Mouse (Mus musculus): ENCODE results near the gene Glud1. TPM values are rescaled to one million over a fixed set of nuclear protein-coding genes. Genes with fewer than 3 reads are reported as not detected.

Glud1 gene
- polyA plus RNA-seq, 1 experiment from 2014 or later, result 89.4 TPM

DNA sequence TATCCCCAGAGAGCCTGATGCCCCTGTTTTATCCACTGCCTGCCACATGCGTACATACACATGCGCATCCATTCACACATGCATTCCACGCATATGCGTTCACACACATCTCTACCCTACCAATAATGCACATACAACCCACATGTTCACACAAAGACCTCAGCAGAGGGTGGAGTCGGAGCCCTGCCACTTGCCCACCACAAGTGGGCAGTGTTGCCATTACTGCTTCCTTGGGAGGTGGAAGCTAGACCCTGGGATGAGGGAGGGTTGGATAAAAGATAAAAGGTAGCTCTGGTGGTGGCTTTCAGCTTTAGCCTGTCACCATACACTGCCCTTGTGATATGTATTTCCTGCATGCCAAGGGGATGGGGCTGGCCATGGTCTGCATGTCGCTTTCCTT lies 62.1 kb downstream of the Glud1 start:
- 0 out of 2 replicates have a peak, but pooled peaks have one; percentile 31 for ATAC-seq (replicated peaks; ENCODE audit: low FRiP score)
- Histone ChIP-seq H3K4me1 (replicated peaks; ENCODE audit: control insufficient read depth, insufficient read depth, low read length) (no peaks in the 10 kb centered on the region), H3K27me3 (ENCODE audit: control insufficient read depth, insufficient read depth, low read length) (no peaks in the 10 kb centered on the region), H3K36me3 (ENCODE audit: control insufficient read depth, insufficient read depth, low read length) (no peaks in the 10 kb centered on the region), H3K9ac (ENCODE audit: low read length) (no peak overlapping the region), H3K4me2 (ENCODE audit: low read depth, low read length, severe bottlenecking) (no peak overlapping the region), H3K9me3 (ENCODE audit: control insufficient read depth, low read length) (no peaks in the 10 kb centered on the region), H3K4me3 (ENCODE audit: low read depth, low read length) (no peak overlapping the region), H3K27ac (ENCODE audit: low read depth, low read length) (no peak overlapping the region)
- peak; percentile 62 for DNase-seq (ENCODE audit: low spot score)
- WGBS, result 82% methylated on average over 6 of the region's 6 CpGs

GRCm38 (mm10) chr14:34373581-34373980 lies 63.1 kb downstream of the Glud1 start:
- Histone ChIP-seq H3K9me3 (ENCODE audit: control insufficient read depth, low read length) (no peaks in the 10 kb centered on the region), H3K4me3 (ENCODE audit: low read depth, low read length) (no peak overlapping the region), H3K27me3 (ENCODE audit: control insufficient read depth, insufficient read depth, low read length) (no peaks in the 10 kb centered on the region), H3K4me1 (replicated peaks; ENCODE audit: control insufficient read depth, insufficient read depth, low read length) (0 out of 2 replicates have a peak, but pooled peaks cover 2% of the 10 kb centered on the region), H3K36me3 (ENCODE audit: control insufficient read depth, insufficient read depth, low read length) (no peaks in the 10 kb centered on the region), H3K4me2 (ENCODE audit: low read depth, low read length, severe bottlenecking) (no peak overlapping the region), H3K9ac (ENCODE audit: low read length) (no peak overlapping the region), H3K27ac (ENCODE audit: low read depth, low read length) (no peak overlapping the region)
- DNase-seq (ENCODE audit: low spot score) (no peak), ATAC-seq (replicated peaks; ENCODE audit: low FRiP score) (no peak)
- 87% methylated on average over 6 of the region's 6 CpGs for whole genome bisulfite sequencing

GRCm38 (mm10) chr14:34374577-34374976 lies 64.0 kb downstream of the Glud1 start, which contains the start of gene Sncg:
Gene Sncg (minus strand): TSS chr14:34374789.
- Histone ChIP-seq H3K4me1 (replicated peaks; ENCODE audit: control insufficient read depth, insufficient read depth, low read length) (peaks cover 2% of the 10 kb centered on the region; the same call in 1 of the 2 replicates), H3K9me3 (ENCODE audit: control insufficient read depth, low read length) (no peaks in the 10 kb centered on the region), H3K36me3 (ENCODE audit: control insufficient read depth, insufficient read depth, low read length) (no peaks in the 10 kb centered on the region), H3K27ac (ENCODE audit: low read depth, low read length) (no peak within 1 kb of the TSS), H3K9ac (ENCODE audit: low read length) (no peak within 1 kb of the TSS), H3K4me3 (ENCODE audit: low read depth, low read length) (no peak within 1 kb of the TSS), H3K4me2 (ENCODE audit: low read depth, low read length, severe bottlenecking) (no peak within 1 kb of the TSS), H3K27me3 (ENCODE audit: control insufficient read depth, insufficient read depth, low read length) (no peaks in the 10 kb centered on the region)
- no peak for ATAC-seq (replicated peaks; ENCODE audit: low FRiP score)
- DNase-seq (ENCODE audit: low spot score), result no peak
- WGBS, result 72% methylated on average over 10 of the region's 10 CpGs

GRCm38 (mm10) chr14:34375415-34375904 lies 64.9 kb downstream of the Glud1 start, which contains the start of gene Mmrn2:
Gene Mmrn2 (plus strand): TSS chr14:34375465.
- Histone ChIP-seq H3K4me2 (ENCODE audit: low read depth, low read length, severe bottlenecking) (no peak within 1 kb of the TSS), H3K9ac (ENCODE audit: low read length) (no peak within 1 kb of the TSS), H3K4me3 (ENCODE audit: low read depth, low read length) (no peak within 1 kb of the TSS), H3K9me3 (ENCODE audit: control insufficient read depth, low read length) (no peaks in the 10 kb centered on the region), H3K27me3 (ENCODE audit: control insufficient read depth, insufficient read depth, low read length) (no peaks in the 10 kb centered on the region), H3K36me3 (ENCODE audit: control insufficient read depth, insufficient read depth, low read length) (no peaks in the 10 kb centered on the region), H3K27ac (ENCODE audit: low read depth, low read length) (no peak within 1 kb of the TSS), H3K4me1 (replicated peaks; ENCODE audit: control insufficient read depth, insufficient read depth, low read length) (peaks cover 2% of the 10 kb centered on the region; the same call in 1 of the 2 replicates)
- no peak for ATAC-seq (replicated peaks; ENCODE audit: low FRiP score)
- WGBS, result 82% methylated on average over 13 of the region's 13 CpGs
- DNase-seq (ENCODE audit: low spot score), result no peak

- H3K27ac ChIP-seq (ENCODE audit: low read depth, low read length), result no peak overlapping the region
- H3K36me3 ChIP-seq (ENCODE audit: control insufficient read depth, insufficient read depth, low read length), result no peaks in the 10 kb centered on the region
- no peak for DNase-seq (ENCODE audit: low spot score)
- ATAC-seq (replicated peaks; ENCODE audit: low FRiP score), result no peak
- H3K4me3 ChIP-seq (ENCODE audit: low read depth, low read length), result no peak overlapping the region
- no peaks in the 10 kb centered on the region for H3K9me3 ChIP-seq (ENCODE audit: control insufficient read depth, low read length)
- 85% methylated on average over 5 of the region's 5 CpGs for WGBS
- H3K27me3 ChIP-seq (ENCODE audit: control insufficient read depth, insufficient read depth, low read length), result no peaks in the 10 kb centered on the region
- peaks cover 2% of the 10 kb centered on the region; the same call in 1 of the 2 replicates for H3K4me1 ChIP-seq (replicated peaks; ENCODE audit: control insufficient read depth, insufficient read depth, low read length)
- no peak overlapping the region for H3K4me2 ChIP-seq (ENCODE audit: low read depth, low read length, severe bottlenecking)
- no peak overlapping the region for H3K9ac ChIP-seq (ENCODE audit: low read length)
Measured at GRCm38 (mm10) chr14:34375941-34376340, 65.4 kb downstream of the Glud1 start.

GRCm38 (mm10) chr14:34377121-34377520 lies 66.6 kb downstream of the Glud1 start:
- Histone ChIP-seq H3K4me3 (ENCODE audit: low read depth, low read length) (no peak overlapping the region), H3K9ac (ENCODE audit: low read length) (no peak overlapping the region), H3K27me3 (ENCODE audit: control insufficient read depth, insufficient read depth, low read length) (no peaks in the 10 kb centered on the region), H3K4me2 (ENCODE audit: low read depth, low read length, severe bottlenecking) (no peak overlapping the region), H3K4me1 (replicated peaks; ENCODE audit: control insufficient read depth, insufficient read depth, low read length) (peaks cover 2% of the 10 kb centered on the region; the same call in 1 of the 2 replicates), H3K36me3 (ENCODE audit: control insufficient read depth, insufficient read depth, low read length) (no peaks in the 10 kb centered on the region), H3K27ac (ENCODE audit: low read depth, low read length) (no peak overlapping the region), H3K9me3 (ENCODE audit: control insufficient read depth, low read length) (no peaks in the 10 kb centered on the region)
- DNase-seq (ENCODE audit: low spot score) (no peak), ATAC-seq (replicated peaks; ENCODE audit: low FRiP score) (no peak)
- 85% methylated on average over 4 of the region's 4 CpGs for WGBS

- Histone ChIP-seq H3K4me1 (replicated peaks; ENCODE audit: control insufficient read depth, insufficient read depth, low read length) (peaks cover 2% of the 10 kb centered on the region; the same call in 1 of the 2 replicates), H3K4me2 (ENCODE audit: low read depth, low read length, severe bottlenecking) (no peak overlapping the region), H3K9me3 (ENCODE audit: control insufficient read depth, low read length) (no peaks in the 10 kb centered on the region), H3K4me3 (ENCODE audit: low read depth, low read length) (no peak overlapping the region), H3K9ac (ENCODE audit: low read length) (no peak overlapping the region), H3K27ac (ENCODE audit: low read depth, low read length) (no peak overlapping the region), H3K27me3 (ENCODE audit: control insufficient read depth, insufficient read depth, low read length) (no peaks in the 10 kb centered on the region), H3K36me3 (ENCODE audit: control insufficient read depth, insufficient read depth, low read length) (no peaks in the 10 kb centered on the region)
- DNase-seq (ENCODE audit: low spot score) (peak; percentile 52), ATAC-seq (replicated peaks; ENCODE audit: low FRiP score) (peak; percentile 39; the same call in 1 of the 2 replicates)
- WGBS, result 51% methylated on average over 11 of the region's 11 CpGs
Measured at GRCm38 (mm10) chr14:34378560-34379331, 68.2 kb downstream of the Glud1 start.

DNA sequence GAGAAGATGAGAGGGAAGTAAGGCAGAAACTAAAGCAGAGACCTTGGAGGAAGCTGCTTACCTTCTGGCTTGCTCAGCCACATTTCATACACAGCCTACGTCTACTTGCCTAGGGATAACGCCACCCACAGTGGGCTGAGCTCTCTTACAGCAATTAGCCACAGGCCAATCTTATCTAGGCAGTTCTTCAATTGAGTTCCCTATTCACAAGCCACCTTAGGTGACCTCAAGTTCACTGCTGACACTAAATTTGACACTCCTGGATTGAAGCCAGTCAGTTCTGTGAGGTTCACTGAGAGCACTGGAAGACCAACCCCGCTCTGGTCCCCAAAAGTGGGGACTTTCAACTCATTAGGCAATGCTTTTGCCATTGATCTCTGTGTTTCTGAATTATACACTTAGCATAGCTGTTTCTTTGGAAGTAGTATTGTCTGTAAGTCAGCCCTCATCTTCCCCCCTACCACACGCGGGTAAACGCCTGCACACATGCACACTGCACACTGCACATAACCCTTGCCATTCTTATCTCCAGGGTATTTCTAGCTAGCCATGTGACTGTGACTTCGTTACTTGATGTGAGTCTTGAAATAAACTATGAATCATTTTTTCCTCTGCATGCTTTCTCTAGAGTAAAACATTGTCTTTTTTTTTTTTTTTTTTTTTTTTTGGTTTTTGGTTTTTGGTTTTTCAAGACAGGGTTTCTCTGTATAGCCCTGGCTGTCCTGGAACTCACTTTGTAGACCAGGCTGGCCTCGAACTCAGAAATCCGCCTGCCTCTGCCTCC lies 72.6 kb downstream of the Glud1 start:
- ATAC-seq (replicated peaks; ENCODE audit: low FRiP score) (no peak), DNase-seq (ENCODE audit: low spot score) (no peak)
- H3K4me2 ChIP-seq (ENCODE audit: low read depth, low read length, severe bottlenecking), result no peak overlapping the region
- peaks cover 2% of the 10 kb centered on the region; the same call in 1 of the 2 replicates for H3K4me1 ChIP-seq (replicated peaks; ENCODE audit: control insufficient read depth, insufficient read depth, low read length)
- no peaks in the 10 kb centered on the region for H3K27me3 ChIP-seq (ENCODE audit: control insufficient read depth, insufficient read depth, low read length)
- WGBS, result 92% methylated on average over 9 of the region's 9 CpGs
- no peak overlapping the region for H3K9ac ChIP-seq (ENCODE audit: low read length)
- H3K36me3 ChIP-seq (ENCODE audit: control insufficient read depth, insufficient read depth, low read length), result no peaks in the 10 kb centered on the region
- no peaks in the 10 kb centered on the region for H3K9me3 ChIP-seq (ENCODE audit: control insufficient read depth, low read length)
- no peak overlapping the region for H3K27ac ChIP-seq (ENCODE audit: low read depth, low read length)
- H3K4me3 ChIP-seq (ENCODE audit: low read depth, low read length), result no peak overlapping the region

All from forebrain, embryonic 11.5 days (tissue).